Mouse (Mus musculus) embryonic fibroblast, embryonic 13.5 days (primary cell): Measurements from ENCODE around the gene Dcaf8.

Experiments
- CTCF ChIP-seq: IDR thresholded peaks from 2 replicates; pipeline ENCODE4 v1.5.1; 2011; ENCODE audit warnings: mild to moderate bottlenecking, control low read depth, low read length, moderate library complexity, borderline replicate concordance; ENCODE audit not compliant: insufficient read depth
- POLR2A ChIP-seq: IDR thresholded peaks from 2 replicates; pipeline ENCODE4 v1.6.1; 2011; ENCODE audit warnings: low read depth, mild to moderate bottlenecking, control low read depth, low read length, moderate library complexity

DNA sequence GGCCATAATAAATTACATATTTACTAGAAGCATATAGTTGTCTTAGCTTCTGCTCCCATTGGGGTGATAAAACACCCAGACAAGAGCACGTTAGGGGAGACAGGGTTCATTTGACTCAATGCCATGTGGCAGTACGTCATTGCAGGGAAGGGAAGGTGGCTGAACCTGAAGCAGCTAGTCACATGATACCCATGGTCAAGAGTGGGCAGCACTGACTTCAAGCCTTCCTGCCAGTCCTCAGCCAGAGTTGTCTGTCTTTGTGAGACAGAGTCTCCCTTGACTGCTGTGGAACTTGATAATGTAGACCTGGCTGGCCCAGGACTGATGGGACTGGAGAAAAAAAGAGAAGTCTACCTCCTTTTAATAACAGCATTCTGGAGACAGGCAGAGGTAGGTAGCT is 25.2 kb upstream of the Dcaf8 start:
- TF ChIP-seq CTCF (no peak), POLR2A (no peak)
